Mouse (Mus musculus) midbrain, postnatal 0 days (tissue): ENCODE measurements around the gene Cacnb3. TPM values are rescaled to one million over a fixed set of nuclear protein-coding genes. Genes with fewer than 3 reads are reported as not detected.

ENCODE experiments used
- ATAC-seq: fragments of 200-750 bp; cut with Nextera tagmentation; 2 replicates; pipeline ENCODE4 v1.8.0; 2017; ENCODE audit warnings: moderate number of reproducible peaks, mild to moderate bottlenecking, moderate TSS enrichment, moderate library complexity; ENCODE audit not compliant: low FRiP score
- DNase-seq: peaks from one replicate; pipeline ENCODE4 v3.0.0-alpha.2; 2015; ENCODE audit warnings: low spot score
- H3K27ac ChIP-seq: fragments of 300-500 bp; sonication (generic); 2 replicates; pipeline ENCODE4 v1.5.1; 2014; ENCODE audit warnings: low read depth, mild to moderate bottlenecking, low read length, mixed read lengths
- H3K27me3 ChIP-seq: fragments of 300-500 bp; sonication (generic); 2 replicates; pipeline ENCODE4 v1.6.1; 2014; ENCODE audit warnings: low read length, control low read depth, mixed read lengths; ENCODE audit not compliant: insufficient read depth
- H3K36me3 ChIP-seq: fragments of 300-500 bp; sonication (generic); 2 replicates; pipeline ENCODE4 v1.6.1; 2014; ENCODE audit warnings: low read length, control low read depth, mixed read lengths; ENCODE audit not compliant: insufficient read depth
- H3K4me1 ChIP-seq: fragments of 300-500 bp; sonication (generic); 2 replicates; pipeline ENCODE4 v1.6.1; 2014; ENCODE audit warnings: mild to moderate bottlenecking, control low read depth, antibody characterized with exemption, low read length, mixed read lengths; ENCODE audit not compliant: insufficient read depth
- H3K4me2 ChIP-seq: fragments of 300-500 bp; sonication (generic); 2 replicates; pipeline ENCODE4 v1.6.1; 2014; ENCODE audit warnings: low read depth, mild to moderate bottlenecking, low read length, mixed read lengths; ENCODE audit not compliant: poor library complexity, severe bottlenecking
- H3K4me3 ChIP-seq: fragments of 300-500 bp; sonication (generic); 2 replicates; pipeline ENCODE4 v1.5.1; 2014; ENCODE audit warnings: low read depth, mild to moderate bottlenecking, low read length, moderate library complexity
- H3K9ac ChIP-seq: fragments of 300-500 bp; sonication (generic); replicated peaks from 2 replicates; pipeline ENCODE4 v1.6.1; 2014; ENCODE audit warnings: mild to moderate bottlenecking, low read length, moderate library complexity, mixed read lengths; ENCODE audit not compliant: poor library complexity, severe bottlenecking
- H3K9me3 ChIP-seq: fragments of 300-500 bp; sonication (generic); 2 replicates; pipeline ENCODE4 v1.6.1; 2016; ENCODE audit warnings: low read length, control low read depth
- CTCF ChIP-seq: IDR thresholded peaks from 2 replicates; pipeline ENCODE4 v1.5.1; 2016; ENCODE audit warnings: antibody characterized with exemption, mild to moderate bottlenecking
- WGBS: fragments of 180-500 bp; shearing (Covaris S2); extraction: QIAGEN DNeasy Blood & Tissue Kit; methylation state at CpG from one replicate; pipeline ENCODE4 v1.1.7; 2014; 5-methylcytosine and 5-hydroxymethylcytosine counted together
- polyA plus RNA-seq: library from polyadenylated mRNA; unstranded; fragments of >200 nt; fragmentation: Nextera tagmentation; extraction: Ambion mirVana; gene quantifications from 2 replicates; pipeline ENCODE4 v1.2.1, GENCODE M21; 2015
- total RNA-seq: library from RNA; depleted of rRNA; stranded (reverse); fragments of >200 nt; gene quantifications from 2 replicates; pipeline ENCODE4 v1.2.3, GENCODE M21; 2014

Cacnb3 gene
- total and polyA plus RNA-seq, 2 experiments from 2014 or later: 150 to 239 TPM

DNA sequence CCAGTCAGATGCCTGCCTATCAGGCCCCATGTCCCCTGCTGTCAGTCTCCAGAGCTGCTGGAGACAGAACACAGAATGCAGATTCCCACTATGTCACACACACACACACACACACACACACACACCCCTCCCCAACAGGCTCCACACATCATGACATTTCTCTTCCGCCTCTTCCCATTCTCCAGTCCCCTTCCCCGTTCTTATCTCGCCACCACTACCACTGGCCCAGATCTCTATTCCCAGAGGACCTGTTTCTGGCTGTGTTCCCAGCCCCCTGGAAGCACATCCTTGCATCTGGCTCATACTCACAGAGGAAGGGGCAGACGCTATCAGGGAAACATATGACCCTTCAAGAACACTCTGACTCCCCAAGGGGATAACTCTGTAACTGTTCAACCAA is 23.1 kb upstream of the Cacnb3 start:
- no peak for ATAC-seq
- no peaks in the 10 kb centered on the region for H3K9me3 ChIP-seq
- no peak for TF ChIP-seq CTCF
- no peak for DNase-seq
- 17% methylated on average over 4 of the region's 4 CpGs for WGBS
- peaks cover 12% of the 10 kb centered on the region for H3K4me1 ChIP-seq
- peaks cover 12% of the 10 kb centered on the region for H3K36me3 ChIP-seq
- no peaks in the 10 kb centered on the region for H3K27me3 ChIP-seq
- peak overlapping the region; percentile 93 for H3K4me2 ChIP-seq
- H3K4me3 ChIP-seq: peak overlapping the region; percentile 92; the same call in 1 of the 2 replicates
- no peak overlapping the region for H3K9ac ChIP-seq
- no peak overlapping the region for H3K27ac ChIP-seq

DNA sequence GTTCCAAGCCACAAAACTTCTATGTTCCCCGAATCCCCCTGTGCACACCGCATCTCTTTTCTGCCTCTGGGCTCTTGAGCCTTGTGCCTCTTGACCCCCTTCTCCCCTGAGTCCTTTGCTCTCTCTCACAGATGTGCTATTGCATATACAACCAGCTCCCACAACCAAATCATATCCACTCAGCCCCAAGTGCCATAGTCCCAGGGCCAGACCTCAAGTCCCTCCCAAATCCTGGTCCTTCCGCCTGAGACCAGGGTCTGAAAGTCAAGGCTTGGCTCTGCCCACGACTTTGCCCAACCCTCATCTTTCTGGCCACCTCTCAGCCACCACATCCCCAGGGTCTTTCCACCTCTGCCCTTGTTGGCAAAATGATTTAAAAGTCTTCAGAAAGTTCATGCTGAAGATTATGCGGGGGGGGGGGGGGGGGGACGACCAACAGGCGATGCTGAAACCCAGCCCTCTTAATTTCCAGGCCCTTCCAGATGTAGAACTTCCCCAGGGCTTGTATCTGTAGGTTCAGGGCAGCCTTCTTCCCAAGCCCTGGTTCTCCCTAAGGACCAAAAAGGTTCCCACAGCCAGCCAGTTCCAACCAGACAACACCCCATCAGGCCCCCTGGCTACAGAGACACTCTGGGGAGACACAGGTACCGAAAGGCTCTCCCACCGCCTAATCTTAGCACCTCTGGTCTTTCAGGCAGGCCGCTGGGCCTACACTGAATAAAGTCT is 22.4 kb upstream of the Cacnb3 start:
- Histone ChIP-seq H3K4me1 (peaks cover 12% of the 10 kb centered on the region), H3K27ac (no peak overlapping the region; the same call in 1 of the 2 replicates), H3K4me3 (peak overlapping the region; percentile 92), H3K9me3 (no peaks in the 10 kb centered on the region), H3K9ac (peak overlapping the region; percentile 86), H3K4me2 (peak overlapping the region; percentile 93), H3K36me3 (peaks cover 12% of the 10 kb centered on the region), H3K27me3 (no peaks in the 10 kb centered on the region)
- 13% methylated on average over 8 of the region's 10 CpGs for WGBS
- ATAC-seq: no peak
- no peak for TF ChIP-seq CTCF
- DNase-seq: no peak

DNA sequence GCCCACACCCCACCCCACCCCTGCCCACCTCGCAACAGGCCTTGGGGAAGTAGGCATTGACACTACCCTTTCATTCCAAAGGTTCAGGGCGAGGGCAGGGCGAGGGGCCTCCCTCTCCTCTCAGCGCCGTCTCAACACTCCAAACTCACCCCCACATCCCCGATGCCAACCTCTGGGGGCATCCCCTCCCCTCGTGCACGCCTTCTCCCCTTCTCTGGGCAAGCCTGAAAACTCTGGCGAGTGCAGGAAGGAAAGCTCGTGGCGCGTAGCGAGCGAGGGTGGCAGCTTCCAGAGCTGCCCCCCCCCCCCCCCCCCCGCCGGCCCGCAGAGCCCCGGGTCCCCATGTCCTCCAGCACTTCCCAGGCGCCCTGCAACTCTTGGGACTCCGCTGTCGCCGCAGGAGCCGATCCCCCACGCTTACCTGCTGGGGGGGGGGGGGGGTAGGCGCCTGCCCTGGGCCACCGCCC is 21.8 kb upstream of the Cacnb3 start:
- Histone ChIP-seq H3K4me2 (peak overlapping the region; percentile 93), H3K36me3 (peaks cover 7% of the 10 kb centered on the region), H3K9me3 (no peaks in the 10 kb centered on the region), H3K27me3 (no peaks in the 10 kb centered on the region), H3K4me1 (peaks cover 12% of the 10 kb centered on the region), H3K4me3 (peak overlapping the region; percentile 92), H3K27ac (peak overlapping the region; percentile 77; the same call in 1 of the 2 replicates), H3K9ac (peak overlapping the region; percentile 86)
- ATAC-seq (peak; percentile 18), DNase-seq (peak; percentile 12)
- no peak for TF ChIP-seq CTCF
- WGBS: 0% methylated on average over 7 of the region's 26 CpGs

DNA sequence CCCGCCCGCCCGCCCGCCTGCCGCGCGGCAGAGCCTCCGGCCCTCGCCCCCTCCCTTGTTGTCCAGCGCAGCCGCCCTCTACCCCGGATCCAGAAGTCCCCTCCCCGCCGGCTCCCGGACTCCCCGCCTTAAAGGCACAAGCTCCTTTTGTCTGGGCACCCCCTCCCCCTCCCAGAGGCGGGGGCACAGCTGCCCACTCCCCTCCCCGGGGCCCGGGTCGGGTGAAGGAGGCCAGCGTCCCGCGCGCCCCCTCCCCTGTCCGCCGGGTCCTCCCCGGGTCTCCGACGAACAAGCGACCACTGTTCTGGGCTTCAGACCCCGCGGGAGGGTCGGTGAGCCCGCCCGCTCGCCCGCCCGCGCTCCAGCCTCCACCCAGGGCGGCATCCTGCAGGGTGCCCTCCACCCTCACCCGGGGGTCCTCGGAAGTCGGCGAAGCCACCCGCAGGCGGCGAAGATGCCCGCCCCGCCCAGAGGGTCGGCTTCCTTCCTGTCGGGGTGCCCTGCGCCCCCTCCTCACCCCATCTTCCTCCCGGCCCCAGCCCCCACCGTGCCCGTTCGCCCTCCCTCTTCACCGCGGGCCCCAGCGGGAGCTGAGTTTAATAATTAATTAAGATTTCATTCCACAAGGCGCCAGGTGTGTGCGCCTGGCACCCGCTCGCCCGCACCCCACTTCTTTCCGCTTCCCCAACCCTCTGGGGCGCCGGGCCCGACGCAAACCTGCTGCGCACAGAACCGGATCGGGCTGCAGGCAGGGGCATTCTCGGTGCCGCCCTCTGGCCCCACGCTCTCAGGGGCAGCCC is 21.1 kb upstream of the Cacnb3 start, which contains the start of gene Adcy6:
Gene Adcy6 (minus strand): TSS at position 746 of the 800 bp plus-strand sequence.
- TF ChIP-seq CTCF: no peak
- H3K9me3 ChIP-seq: no peaks in the 10 kb centered on the region
- H3K4me1 ChIP-seq: peaks cover 12% of the 10 kb centered on the region
- H3K9ac ChIP-seq: peak within 1 kb of the TSS; percentile 86
- peak within 1 kb of the TSS; percentile 77 for H3K27ac ChIP-seq
- peak within 1 kb of the TSS; percentile 92 for H3K4me3 ChIP-seq
- H3K27me3 ChIP-seq: no peaks in the 10 kb centered on the region
- DNase-seq (peak; percentile 87), ATAC-seq (peak; percentile 85)
- H3K36me3 ChIP-seq: no peaks in the 10 kb centered on the region
- 1% methylated on average over 35 of the region's 75 CpGs for WGBS
- peak within 1 kb of the TSS; percentile 93 for H3K4me2 ChIP-seq

DNA sequence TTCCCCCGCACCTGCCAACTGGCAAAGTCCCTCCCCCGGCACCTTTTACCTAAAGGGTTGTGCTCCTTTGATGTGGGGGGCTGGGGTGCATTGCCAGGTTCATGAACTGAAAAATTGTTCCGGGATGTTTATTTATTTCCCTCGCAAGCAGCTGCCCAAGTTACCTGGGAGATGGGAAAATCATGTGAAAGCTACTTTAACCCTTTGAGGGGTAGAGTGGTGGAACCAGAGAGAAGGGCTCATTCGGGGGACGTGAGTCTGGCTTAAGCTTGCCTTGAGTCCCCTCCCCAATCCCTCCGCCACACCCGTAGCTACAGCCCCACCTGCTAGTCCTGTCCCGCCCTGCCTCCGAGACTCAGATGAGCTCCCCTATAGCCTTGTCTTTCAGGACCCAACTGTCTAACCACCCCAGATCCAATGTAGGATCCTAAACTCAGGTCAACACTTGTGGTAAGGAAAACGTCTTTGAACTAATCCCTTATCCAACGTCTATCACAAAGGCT is 20.5 kb upstream of the Cacnb3 start:
- Histone ChIP-seq H3K27ac (peak overlapping the region; percentile 77), H3K4me1 (peaks cover 12% of the 10 kb centered on the region), H3K9me3 (no peaks in the 10 kb centered on the region), H3K27me3 (no peaks in the 10 kb centered on the region), H3K4me3 (peak overlapping the region; percentile 92), H3K36me3 (no peaks in the 10 kb centered on the region), H3K9ac (peak overlapping the region; percentile 86), H3K4me2 (peak overlapping the region; percentile 93)
- ATAC-seq (peak; percentile 12; the same call in 1 of the 2 replicates), DNase-seq (peak; percentile 9)
- WGBS: 5% methylated on average over 12 of the region's 12 CpGs
- TF ChIP-seq CTCF: no peak
